Mouse (Mus musculus) MEL (cell line): ENCODE measurements around the gene Lama5. TPM values are rescaled to one million over a fixed set of nuclear protein-coding genes. Genes with fewer than 3 reads are reported as not detected.
"Not testable (repeated sequence)": the region's sequence is repeated elsewhere in the genome, so short reads cannot be mapped to it uniquely, and the experiment has no call there.

Experiments used
- DNase-seq: peaks from one replicate; pipeline ENCODE4 v3.0.0; 2011; ENCODE audit warnings: low read depth, low spot score
- H3K27ac ChIP-seq: 2 replicates; pipeline ENCODE4 v1.5.1; 2012; ENCODE audit warnings: low read depth, mild to moderate bottlenecking, control low read depth, low read length, moderate library complexity; ENCODE audit not compliant: control insufficient read depth
- H3K27me3 ChIP-seq, 2 experiments: fragments of 150-350 bp in 1 of 2; sonication (generic) in 1 of 2; 2 replicates each; pipeline ENCODE4 v1.6.1; 2012; ENCODE audit warnings: low read length in 2 of 2, mild to moderate bottlenecking in 2 of 2, improper control_type of control experiment in 1 of 2, moderate library complexity in 1 of 2; ENCODE audit not compliant: insufficient read depth in 2 of 2, control insufficient read depth in 1 of 2
- H3K36me3 ChIP-seq, 2 experiments: 2 replicates each; pipeline ENCODE4 v1.6.1; 2012 to 2014; ENCODE audit warnings: low read length in 2 of 2, improper control_type of control experiment in 1 of 2, inconsistent platforms in 1 of 2, mild to moderate bottlenecking in 1 of 2; ENCODE audit not compliant: insufficient read depth in 2 of 2, control insufficient read depth in 1 of 2
- H3K4me1 ChIP-seq, 2 experiments: fragments of 150-350 bp in 1 of 2; sonication (generic) in 1 of 2; 2 replicates each; pipeline ENCODE4 v1.6.1; 2012; ENCODE audit warnings: low read length in 2 of 2, improper control_type of control experiment in 1 of 2, mild to moderate bottlenecking in 1 of 2; ENCODE audit not compliant: insufficient read depth in 2 of 2, control insufficient read depth in 1 of 2
- H3K4me3 ChIP-seq, 2 experiments: fragments of 150-350 bp in 1 of 2; sonication (generic) in 1 of 2; 2 replicates each; pipeline ENCODE4 v1.5.1; 2012; ENCODE audit warnings: low read depth in 2 of 2, low read length in 2 of 2, mild to moderate bottlenecking in 2 of 2, moderate library complexity in 2 of 2, control low read depth in 1 of 2, improper control_type of control experiment in 1 of 2; ENCODE audit not compliant: control insufficient read depth in 1 of 2, insufficient read depth in 1 of 2
- H3K79me2 ChIP-seq: 2 replicates; pipeline ENCODE4 v1.6.1; 2012; ENCODE audit warnings: mild to moderate bottlenecking, low read length, moderate library complexity; ENCODE audit not compliant: control insufficient read depth, poor library complexity, insufficient read depth
- H3K9ac ChIP-seq: 2 replicates; pipeline ENCODE4 v1.6.1; 2012; ENCODE audit warnings: low read depth, mild to moderate bottlenecking, control low read depth, low read length, moderate library complexity; ENCODE audit not compliant: control insufficient read depth, poor library complexity, severe bottlenecking
- H3K9me3 ChIP-seq: fragments of 150-350 bp; sonication (generic); replicated peaks from 2 replicates; pipeline ENCODE4 v1.6.1; 2012; ENCODE audit warnings: mild to moderate bottlenecking, low read length, improper control_type of control experiment, moderate library complexity; ENCODE audit not compliant: insufficient read depth
- CHD1 ChIP-seq: IDR thresholded peaks from 2 replicates; pipeline ENCODE4 v1.6.1; 2012; ENCODE audit warnings: low read depth, mild to moderate bottlenecking, inconsistent platforms, low read length, improper control_type of control experiment
- ETS1 ChIP-seq: IDR thresholded peaks from 2 replicates; pipeline ENCODE4 v1.6.1; 2012; ENCODE audit warnings: low read depth, mild to moderate bottlenecking, inconsistent platforms, low read length, improper control_type of control experiment, moderate library complexity
- GATA1 ChIP-seq: IDR thresholded peaks from 2 replicates; pipeline ENCODE4 v1.6.1; 2011; ENCODE audit warnings: low read depth, low read length, improper control_type of control experiment
- NRF1 ChIP-seq: IDR thresholded peaks from 2 replicates; pipeline ENCODE4 v1.6.1; 2014; ENCODE audit warnings: low read depth, mild to moderate bottlenecking, inconsistent platforms, low read length, improper control_type of control experiment, moderate library complexity; ENCODE audit not compliant: poor library complexity, insufficient read depth, severe bottlenecking
- POLR2A ChIP-seq, 2 experiments: IDR thresholded peaks; 2 replicates each; pipeline ENCODE4 v1.6.1; 2011 to 2012; ENCODE audit warnings: low read length in 2 of 2, mild to moderate bottlenecking in 2 of 2, control low read depth in 1 of 2, improper control_type of control experiment in 1 of 2, low read depth in 1 of 2, moderate library complexity in 1 of 2; ENCODE audit not compliant: control insufficient read depth in 1 of 2, insufficient read depth in 1 of 2, poor library complexity in 1 of 2
- POLR2AphosphoS2 ChIP-seq: IDR thresholded peaks from 2 replicates; pipeline ENCODE4 v1.6.1; 2011; ENCODE audit warnings: low read length, improper control_type of control experiment
- SIN3A ChIP-seq: IDR thresholded peaks from 2 replicates; pipeline ENCODE4 v1.6.1; 2012; ENCODE audit warnings: low read length, improper control_type of control experiment, inconsistent platforms
- TAL1 ChIP-seq: IDR thresholded peaks from 2 replicates; pipeline ENCODE4 v1.6.1; 2012; ENCODE audit warnings: mild to moderate bottlenecking, inconsistent platforms, low read length, moderate library complexity, mixed read lengths
- TCF12 ChIP-seq: IDR thresholded peaks from 2 replicates; pipeline ENCODE4 v1.6.1; 2014; ENCODE audit warnings: low read depth, mild to moderate bottlenecking, inconsistent platforms, low read length, improper control_type of control experiment, moderate library complexity
- ZMIZ1 ChIP-seq: IDR thresholded peaks from 2 replicates; pipeline ENCODE4 v1.6.1; 2012; ENCODE audit warnings: low read depth, mild to moderate bottlenecking, inconsistent platforms, low read length, improper control_type of control experiment, moderate library complexity
- polyA plus RNA-seq, 2 experiments: library from polyadenylated mRNA; stranded (reverse) in 1 of 2; unstranded in 1 of 2; fragments of >175 nt in 1 of 2; fragments of >200 nt in 1 of 2; gene quantifications; 2 replicates each; pipeline versions ENCODE4 v1.2.1 to v1.2.4; 2012; ENCODE audit warnings: low replicate concordance in 2 of 2, low read depth in 1 of 2; ENCODE audit not compliant: insufficient read length in 2 of 2, insufficient read depth in 1 of 2, missing spikeins in 1 of 2
- total RNA-seq: library from RNA; depleted of rRNA; stranded (reverse); fragments of 300-350 nt; gene quantifications from 2 replicates; pipeline ENCODE4 v1.2.3, GENCODE M21; 2012

The Lama5 gene
- total and polyA plus RNA-seq, 3 experiments, result 6.1 to 14.6 TPM; not detected in 1

- Histone ChIP-seq H3K36me3 (peaks cover 6 to 12% of the 10 kb centered on the region in 2 experiments), H3K79me2 (peaks cover 18% of the 10 kb centered on the region), H3K4me3 (no peak overlapping the region), H3K4me1 (peaks cover 0 to 2% of the 10 kb centered on the region in 2 experiments; a peak in 1 of 4 replicates), H3K27me3 (no peaks in the 10 kb centered on the region), H3K9ac (no peak overlapping the region), H3K9me3 (no peaks in the 10 kb centered on the region), H3K27ac (no peak overlapping the region)
- peak; percentile 45 for DNase-seq
- TF ChIP-seq ETS1 (no peak), POLR2AphosphoS2 (peak; percentile 68; the same call in 1 of the 2 replicates), ZMIZ1 (0 out of 2 replicates have a peak, but pooled peaks have one; percentile 57), GATA1 (no peak), CHD1 (no peak), NRF1 (no peak), TAL1 (no peak), TCF12 (no peak), POLR2A (IDR thresholded peaks at IDR 0.05; ENCODE audit: control insufficient read depth in 1 of 2, insufficient read depth in 1 of 2, low read depth in 1 of 2, low read length in 2 of 2, poor library complexity in 1 of 2) (peak in 1 of 2 experiments; percentile 30; a peak in 1 of 4 replicates)
Measured at GRCm38 (mm10) chr2:180260610-180261480, 35.2 kb upstream of the Lama5 start.

DNA sequence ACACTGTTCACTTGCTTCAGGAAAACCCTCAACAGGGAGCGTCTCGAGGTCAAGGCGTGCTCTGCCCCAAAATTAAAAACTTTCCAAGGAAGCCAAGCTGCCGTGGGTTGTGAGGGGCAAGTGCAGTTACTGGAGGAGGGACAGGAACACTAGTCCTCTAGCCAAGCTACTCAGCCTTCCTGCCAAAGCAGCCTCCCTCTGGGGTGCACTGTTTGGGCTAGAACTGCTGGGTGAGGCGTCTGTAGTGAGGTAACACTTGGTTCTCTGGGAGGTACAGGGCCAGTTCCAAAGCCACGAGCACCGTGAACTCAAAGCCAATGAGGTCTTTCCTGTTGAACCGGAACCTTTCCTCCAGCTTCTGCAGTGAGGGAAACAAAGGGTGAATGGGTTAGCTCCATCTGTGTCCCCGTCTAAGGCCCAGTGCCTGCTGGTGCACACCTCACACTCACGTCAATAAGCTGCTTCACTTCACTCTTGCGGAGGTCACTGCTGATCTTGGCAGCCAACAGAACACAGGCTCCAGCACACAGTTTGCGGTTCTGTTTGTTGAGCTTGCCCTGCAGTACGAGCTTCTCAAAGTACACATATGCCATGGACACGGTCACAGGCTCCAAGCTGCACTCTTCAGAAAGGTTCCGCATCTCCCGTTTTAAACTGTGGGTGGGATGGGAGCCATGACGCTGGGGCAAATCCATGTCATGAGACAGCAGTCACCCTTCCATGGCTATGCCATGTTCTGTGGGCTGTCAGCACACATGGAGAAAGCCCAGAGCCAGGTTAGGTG lies 34.4 kb upstream of the Lama5 start:
- not testable (repeated sequence) for H3K27me3 ChIP-seq, H3K9ac ChIP-seq, H3K4me3 ChIP-seq, H3K27ac ChIP-seq, H3K9me3 ChIP-seq
- TF ChIP-seq SIN3A (0 out of 2 replicates have a peak, but pooled peaks have one; percentile 13), POLR2AphosphoS2 (0 out of 2 replicates have a peak, but pooled peaks have one; percentile 61)
- DNase-seq, result peak; percentile 49
- H3K4me1 ChIP-seq, result peaks cover 0 to 10% of the 10 kb centered on the region in 2 experiments; a peak in 2 of 4 replicates
- H3K79me2 ChIP-seq, result peaks cover 18% of the 10 kb centered on the region
- H3K36me3 ChIP-seq, result peaks cover 6 to 17% of the 10 kb centered on the region in 2 experiments

DNA sequence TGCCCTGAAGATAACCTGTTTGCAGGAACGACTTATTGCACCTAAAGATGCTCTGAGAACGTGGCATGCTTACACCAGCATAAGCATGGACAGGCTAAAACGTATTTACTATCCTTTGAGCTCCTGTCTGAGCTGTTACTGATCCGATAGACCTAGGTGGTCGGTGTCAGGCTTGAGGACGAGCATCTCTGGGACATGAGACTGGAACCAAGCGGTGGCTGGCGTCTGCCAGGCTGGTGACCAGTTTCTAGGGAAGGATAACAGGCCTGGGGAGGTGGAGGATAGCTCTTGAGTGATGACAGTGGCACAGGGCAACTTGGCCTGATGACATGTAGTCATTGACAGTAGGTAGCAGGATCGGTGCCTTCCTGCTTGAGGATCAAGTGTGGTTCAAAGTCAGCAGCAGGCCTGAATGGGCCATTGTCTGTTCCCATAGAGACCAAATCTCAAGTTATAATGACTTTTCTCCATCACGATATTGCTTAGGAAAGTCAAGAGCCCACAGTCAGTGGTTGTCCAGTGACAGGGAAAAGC lies 33.4 kb upstream of the Lama5 start:
- peaks cover 6 to 17% of the 10 kb centered on the region in 2 experiments for H3K36me3 ChIP-seq
- H3K4me1 ChIP-seq, result peaks cover 0 to 11% of the 10 kb centered on the region in 2 experiments; a peak in 2 of 4 replicates

More for the DNA sequence above, 33.4 kb upstream of the Lama5 start:
- Histone ChIP-seq H3K27ac (peak overlapping the region; percentile 9), H3K9ac (peak overlapping the region; percentile 92), H3K79me2 (peaks cover 18% of the 10 kb centered on the region)
- H3K4me3 ChIP-seq, H3K9me3 ChIP-seq, H3K27me3 ChIP-seq: not testable (repeated sequence)
- DNase-seq, result peak; percentile 41
- TF ChIP-seq POLR2AphosphoS2 (peak; percentile 94), POLR2A (IDR thresholded peaks at IDR 0.05; ENCODE audit: control insufficient read depth in 1 of 2, insufficient read depth in 1 of 2, low read depth in 1 of 2, low read length in 2 of 2, poor library complexity in 1 of 2) (peak in 1 of 2 experiments; percentile 58; a peak in 1 of 4 replicates), ZMIZ1 (0 out of 2 replicates have a peak, but pooled peaks have one; percentile 37)
